Mouse (Mus musculus) embryonic fibroblast, embryonic 13.5 days (primary cell): ENCODE measurements around the gene Ciapin1.

ENCODE experiments used
- CTCF ChIP-seq: IDR thresholded peaks from 2 replicates; pipeline ENCODE4 v1.5.1; 2011; ENCODE audit warnings: mild to moderate bottlenecking, control low read depth, low read length, moderate library complexity, borderline replicate concordance; ENCODE audit not compliant: insufficient read depth
- POLR2A ChIP-seq: IDR thresholded peaks from 2 replicates; pipeline ENCODE4 v1.6.1; 2011; ENCODE audit warnings: low read depth, mild to moderate bottlenecking, control low read depth, low read length, moderate library complexity

DNA sequence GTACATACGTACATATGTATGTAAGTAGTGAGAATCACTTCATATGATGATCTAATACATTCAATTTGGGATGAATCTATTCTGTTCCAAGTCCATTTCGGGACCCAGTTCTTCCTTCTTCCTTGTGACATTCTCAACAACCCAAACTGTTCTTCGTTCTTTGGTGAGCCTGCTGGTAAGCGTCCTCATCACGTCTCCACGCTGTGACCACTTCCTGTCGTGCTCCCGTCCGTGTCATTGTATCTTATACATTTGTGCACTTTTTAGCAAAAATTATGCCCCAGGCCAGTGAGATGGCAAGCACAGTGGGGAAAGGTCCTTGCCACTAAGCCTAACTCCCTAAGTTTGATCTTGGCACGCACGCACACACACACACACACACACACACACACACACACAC lies 20.2 kb downstream of the Ciapin1 start:
- TF ChIP-seq CTCF (no peak), POLR2A (no peak)
